Mouse (Mus musculus) ovary, postnatal 14 days (tissue): ENCODE results near the gene Hoxb3.

Experiments used
- DNase-seq: peaks from one replicate; pipeline ENCODE4 v3.0.0; 2022; ENCODE audit warnings: low spot score

The Hoxb3 gene

DNA sequence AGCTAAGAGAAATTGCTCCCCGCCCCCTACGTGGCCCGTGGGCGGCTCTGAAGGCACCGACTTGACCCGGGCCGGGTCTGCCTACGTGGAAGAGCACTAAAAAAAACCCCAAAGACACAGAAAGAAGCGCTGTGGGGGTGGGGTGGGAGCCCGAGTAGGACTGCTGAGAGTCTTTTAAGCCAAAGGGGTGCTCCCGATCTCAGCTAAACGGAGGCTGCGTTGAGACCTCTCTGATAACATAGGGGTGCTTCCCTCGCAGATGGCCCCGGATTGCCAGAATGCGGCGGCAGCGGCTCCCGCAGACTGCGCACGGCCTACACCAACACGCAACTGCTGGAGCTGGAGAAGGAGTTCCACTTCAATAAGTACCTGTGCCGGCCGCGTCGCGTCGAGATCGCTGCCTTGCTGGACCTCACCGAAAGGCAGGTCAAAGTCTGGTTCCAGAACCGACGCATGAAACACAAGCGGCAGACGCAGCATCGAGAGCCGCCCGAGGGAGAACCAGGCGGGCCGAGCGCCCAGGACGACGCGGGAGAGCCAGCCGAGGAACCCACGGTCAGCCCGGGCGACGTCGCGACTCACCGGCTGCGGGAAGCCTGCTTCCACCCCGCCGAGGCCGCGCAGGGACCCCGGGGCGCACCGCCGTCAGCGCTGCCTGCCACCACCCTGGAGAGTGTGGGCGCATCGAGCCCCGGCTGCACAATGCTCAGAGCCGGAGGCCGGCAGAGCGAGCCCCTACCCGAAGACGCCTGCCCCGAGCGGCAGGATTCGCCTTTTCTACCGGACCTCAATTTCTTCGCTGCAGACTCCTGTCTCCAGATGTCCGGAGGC, 29.8 kb downstream of the Hoxb3 start:
- no peak for DNase-seq

DNA sequence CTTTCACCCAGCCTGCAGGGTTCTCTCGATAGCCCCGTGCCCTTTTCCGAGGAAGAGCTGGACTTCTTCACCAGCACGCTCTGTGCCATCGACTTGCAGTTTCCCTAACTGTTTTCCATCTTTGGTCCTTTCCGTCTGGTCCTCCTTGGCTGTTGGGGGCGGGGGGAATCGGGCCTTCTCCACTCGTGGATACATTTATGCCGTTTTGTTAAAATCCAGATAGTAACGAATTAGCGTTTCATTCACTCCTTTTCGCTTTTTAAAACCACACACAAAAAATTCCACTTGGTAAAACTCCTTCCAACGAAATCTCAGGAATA, 30.4 kb downstream of the Hoxb3 start:
- DNase-seq, result no peak

DNA sequence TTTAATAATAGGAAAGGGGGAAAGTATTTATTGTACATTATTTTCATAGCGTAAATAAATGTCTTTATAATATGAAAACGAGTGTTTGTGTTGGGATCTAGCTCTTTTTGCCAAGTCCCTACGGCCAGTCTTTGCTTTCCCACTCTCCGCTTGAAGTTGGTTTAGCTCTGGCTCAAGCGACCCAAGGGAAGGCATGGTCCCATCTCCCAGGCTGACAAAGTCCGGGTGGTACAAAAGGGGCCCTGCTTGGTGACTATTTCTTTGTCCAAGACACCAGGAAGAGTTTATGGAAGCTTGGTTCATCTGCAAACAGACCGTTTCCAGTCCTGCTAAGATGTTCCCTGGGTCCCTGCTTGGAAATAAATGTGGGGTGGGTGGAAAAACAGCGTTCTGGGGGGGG, 30.8 kb downstream of the Hoxb3 start:
- DNase-seq, result no peak

GRCm38 (mm10) chr11:96354376-96354775, 31.2 kb downstream of the Hoxb3 start:
- no peak for DNase-seq

GRCm38 (mm10) chr11:96354801-96355311, 31.7 kb downstream of the Hoxb3 start:
- DNase-seq, result no peak

DNA sequence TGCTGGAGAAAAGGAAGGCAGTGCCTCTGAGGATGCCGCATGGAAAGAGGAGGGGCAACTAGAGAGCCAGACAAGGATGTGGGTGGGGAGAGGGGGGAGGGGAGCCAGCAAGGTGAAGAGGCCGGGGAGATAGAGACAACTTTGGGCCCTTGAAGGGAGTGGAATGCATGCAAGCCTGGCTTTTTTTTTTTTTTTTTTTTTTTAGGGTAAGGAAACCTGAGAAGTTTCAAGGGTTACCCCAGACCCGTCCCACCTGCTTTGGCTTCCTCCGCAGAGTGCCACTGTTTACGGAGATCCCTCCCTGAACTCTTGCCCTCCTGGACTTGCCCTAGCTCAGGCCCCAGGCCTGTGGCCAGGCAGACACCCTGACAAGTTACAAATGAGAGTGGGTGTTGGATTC, 40.7 kb downstream of the Hoxb3 start:
- no peak for DNase-seq

DNA sequence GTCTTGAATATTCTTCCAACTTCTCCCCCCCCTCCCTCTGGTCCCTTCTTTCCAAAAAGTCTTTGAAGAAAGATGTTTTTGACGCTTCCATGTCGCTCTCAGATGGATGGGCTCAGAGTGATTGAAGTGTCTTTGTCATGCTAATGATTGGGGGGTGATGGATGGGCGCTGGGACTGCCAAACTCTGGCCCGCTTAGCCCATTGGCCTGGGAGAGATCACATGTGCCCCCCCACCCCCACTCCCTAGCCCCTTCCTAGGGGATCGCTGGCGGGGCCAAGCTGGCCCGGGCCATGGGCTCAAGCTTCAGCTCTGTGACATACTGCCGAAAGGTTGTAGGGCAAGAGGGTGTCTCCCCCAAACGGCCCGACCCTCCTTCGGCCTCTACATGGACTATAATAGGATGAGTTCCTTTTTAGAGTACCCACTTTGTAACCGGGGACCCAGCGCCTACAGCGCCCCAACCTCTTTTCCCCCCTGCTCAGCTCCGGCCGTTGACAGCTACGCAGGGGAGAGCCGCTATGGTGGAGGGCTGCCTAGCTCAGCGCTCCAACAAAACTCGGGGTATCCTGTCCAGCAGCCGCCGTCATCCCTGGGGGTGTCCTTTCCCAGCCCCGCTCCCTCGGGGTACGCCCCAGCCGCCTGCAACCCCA, 42.4 kb downstream of the Hoxb3 start, which contains the start of gene Hoxb1:
TSS of gene Hoxb1 (plus strand) at position 312 of the 651 bp plus-strand sequence.
- DNase-seq, result no peak

DNA sequence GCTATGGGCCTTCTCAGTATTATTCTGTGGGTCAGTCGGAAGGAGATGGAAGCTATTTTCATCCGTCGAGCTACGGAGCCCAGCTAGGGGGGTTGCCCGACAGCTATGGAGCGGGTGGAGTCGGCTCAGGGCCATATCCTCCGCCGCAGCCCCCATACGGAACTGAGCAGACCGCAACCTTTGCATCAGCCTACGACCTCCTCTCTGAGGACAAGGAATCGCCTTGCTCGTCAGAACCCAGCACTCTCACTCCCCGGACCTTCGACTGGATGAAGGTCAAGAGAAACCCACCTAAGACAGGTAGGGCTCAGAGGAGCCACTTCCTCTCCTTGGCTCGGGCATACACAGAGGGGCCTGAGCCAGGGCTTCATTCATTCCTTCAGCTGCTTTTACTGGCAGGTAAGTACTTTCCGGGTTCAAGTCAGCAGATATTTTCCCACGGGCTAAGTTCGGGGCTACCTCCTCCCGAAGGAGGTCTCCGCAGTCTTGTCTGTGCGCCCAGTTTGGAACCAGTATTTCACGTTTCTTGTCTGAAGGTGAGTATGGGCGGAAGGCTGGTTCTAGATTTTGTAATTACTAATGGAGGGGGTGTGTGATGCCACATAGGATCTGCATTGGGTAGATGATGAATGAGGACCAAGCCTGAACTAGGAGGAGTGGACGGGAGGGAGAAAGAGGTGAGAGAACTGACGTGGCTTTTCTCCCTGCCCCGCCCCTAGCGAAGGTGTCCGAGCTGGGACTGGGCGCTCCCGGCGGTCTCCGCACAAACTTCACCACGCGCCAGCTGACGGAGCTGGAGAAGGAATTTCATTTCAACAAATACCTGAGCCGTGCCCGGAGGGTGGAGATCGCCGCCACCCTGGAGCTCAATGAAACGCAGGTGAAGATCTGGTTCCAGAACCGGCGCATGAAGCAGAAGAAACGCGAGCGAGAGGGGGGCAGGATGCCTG, 43.2 kb downstream of the Hoxb3 start:
- DNase-seq, result no peak

DNA sequence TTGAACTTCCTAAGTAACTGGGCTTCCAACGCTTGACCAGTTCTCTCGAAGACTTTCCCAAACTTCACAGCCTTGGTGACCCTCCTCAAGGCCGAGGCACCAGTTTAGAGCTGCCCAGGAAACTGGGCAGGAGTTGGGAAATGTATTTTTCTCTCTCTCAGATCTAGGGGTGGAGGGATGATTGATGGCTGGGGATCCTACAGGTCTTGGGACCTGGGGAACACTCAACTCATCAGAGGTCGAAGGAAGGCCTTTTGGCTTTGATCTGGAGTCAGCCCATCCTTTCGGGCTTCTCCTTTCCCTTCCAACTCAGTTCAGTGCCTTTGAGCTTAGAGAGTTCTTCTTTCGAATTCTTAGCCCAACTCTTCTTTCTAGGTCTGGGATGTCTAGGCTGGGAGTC, 44.0 kb downstream of the Hoxb3 start:
- no peak for DNase-seq

GRCm38 (mm10) chr11:96368686-96369085, 45.6 kb downstream of the Hoxb3 start:
- no peak for DNase-seq

GRCm38 (mm10) chr11:96369140-96369539, 46.0 kb downstream of the Hoxb3 start:
- no peak for DNase-seq

- DNase-seq, result no peak
Measured at GRCm38 (mm10) chr11:96371726-96372125, 48.6 kb downstream of the Hoxb3 start.

DNA sequence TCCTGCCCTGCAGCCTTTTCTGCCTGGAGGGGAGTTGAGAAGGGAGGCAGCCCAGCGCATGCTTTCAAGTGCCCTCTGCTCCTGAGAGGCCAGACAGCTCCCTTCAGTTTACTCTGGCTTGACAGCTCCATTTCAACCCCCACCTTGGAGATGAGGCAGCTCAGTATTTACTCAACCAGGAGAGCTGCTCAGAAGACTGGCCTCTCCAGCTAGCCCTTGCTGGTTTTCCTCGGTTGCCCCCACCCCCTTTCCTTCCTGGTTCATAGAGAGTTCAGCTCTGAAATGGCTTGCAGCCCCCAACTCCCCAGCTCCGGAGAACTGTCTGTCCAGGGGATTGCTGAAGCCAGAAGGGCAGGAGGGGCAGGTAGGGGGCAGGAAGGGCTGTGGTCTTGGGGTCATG, 49.4 kb downstream of the Hoxb3 start:
- no peak for DNase-seq

DNA sequence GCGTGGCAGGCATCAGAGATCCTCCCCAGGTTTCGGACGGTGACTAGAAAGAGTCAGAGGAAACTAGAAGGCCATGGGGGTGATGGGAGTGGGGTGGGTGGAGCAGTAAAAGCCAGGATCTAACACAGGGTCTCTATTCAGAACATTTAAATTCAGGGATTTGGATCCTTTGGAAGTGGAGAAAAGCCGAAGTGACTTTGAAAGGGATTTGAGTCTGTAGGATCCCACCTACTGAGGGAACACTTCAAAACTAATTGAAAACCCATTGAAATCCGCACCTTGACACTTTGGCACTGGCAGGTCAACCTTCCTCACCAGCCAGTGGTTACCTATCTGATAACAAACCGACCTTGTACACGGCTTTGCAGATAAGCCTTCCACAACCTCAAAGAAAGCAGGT, 51.7 kb downstream of the Hoxb3 start:
- no peak for DNase-seq

GRCm38 (mm10) chr11:96383381-96383780, 60.3 kb downstream of the Hoxb3 start:
- no peak for DNase-seq

GRCm38 (mm10) chr11:96387635-96388034, 64.5 kb downstream of the Hoxb3 start:
- DNase-seq, result no peak

- DNase-seq, result no peak
Measured at GRCm38 (mm10) chr11:96396772-96397626, 73.9 kb downstream of the Hoxb3 start.
